25 mouse cellular contexts compared by ENCODE assay signal in genomic region chr7:19680702-19681101, GRCm38 (mm10). TPM values are rescaled to one million over a fixed set of nuclear protein-coding genes. Genes with fewer than 3 reads are reported as not detected.
A peak's percentile ranks its signal among the peaks of the same experiment; 100 is the strongest.
DNase-seq lines count a peak whose midpoint lies in the region; ATAC-seq and TF ChIP-seq lines count a peak whose summit lies in the region.
"Had no signal": no experiment of that assay in that cellular context is flagged by ENCODE, and none has a peak within 500 bp of the region (broad histone marks: within the 10 kb centered on the region; RNA-seq: fewer than 3 reads in every experiment).

No protein-coding gene starts in this region.

- TF ChIP-seq POLR2A in liver, adult 2 months (IDR thresholded peaks at IDR 0.05; ENCODE audit: extremely low read depth, insufficient read depth, low read length): no peak

- 22% methylated on average over 2 of the region's 2 CpGs for WGBS in liver, adult 2 months
- 67% methylated on average over 2 of the region's 2 CpGs for WGBS in intestine, embryonic 16.5 days
- 69% methylated on average over 2 of the region's 2 CpGs for WGBS in liver, embryonic 13.5 days (ENCODE audit: insufficient replicate concordance)
- WGBS in liver, postnatal 0 days (ENCODE audit: insufficient replicate concordance): 54% methylated on average over 2 of the region's 2 CpGs

- H3K27ac ChIP-seq in liver, adult 2 months (replicated peaks; ENCODE audit: insufficient read depth, low read depth, low read length): peak overlapping the region; percentile 97
- no peak overlapping the region; the same call in 1 of the 2 replicates for H3K27ac ChIP-seq in intestine, embryonic 16.5 days (ENCODE audit: low read length)
- peak overlapping the region; percentile 66 for H3K27ac ChIP-seq in liver, embryonic 13.5 days
- H3K27ac ChIP-seq in liver, postnatal 0 days (ENCODE audit: low read depth): peak overlapping the region; percentile 98
- H3K27ac ChIP-seq: embryonic facial prominence, embryonic 12.5 days; forebrain, embryonic 12.5 days; heart, adult 2 months; heart, embryonic 15.5 days; hindbrain, embryonic 14.5 days had no signal

- DNase-seq in liver, adult 2 months (ENCODE audit: extremely low read depth, low read depth, low spot score): peak; percentile 89
- DNase-seq in liver: no peak
- no peak for DNase-seq in liver, embryonic 13.5 days
- DNase-seq in liver, postnatal 0 days: no peak
- DNase-seq in retina, postnatal 1 day: no peak
- DNase-seq: cerebellum, adult 11-12 months; cerebellum, adult 9-10 months; cerebellum, postnatal 25 days; gastrocnemius, postnatal 14 days; heart, adult 2 months; heart, postnatal 14 days had no signal

- no peaks in the 10 kb centered on the region for H3K27me3 ChIP-seq in liver, adult 2 months (ENCODE audit: control insufficient read depth, insufficient read depth, low read length)
- no peaks in the 10 kb centered on the region for H3K27me3 ChIP-seq in intestine, embryonic 16.5 days (replicated peaks; ENCODE audit: control insufficient read depth, insufficient read depth, low read length)
- H3K27me3 ChIP-seq in liver, embryonic 13.5 days: no peaks in the 10 kb centered on the region
- no peaks in the 10 kb centered on the region for H3K27me3 ChIP-seq in liver, postnatal 0 days (ENCODE audit: insufficient read depth, low read length)
- H3K27me3 ChIP-seq: embryonic facial prominence, embryonic 12.5 days; forebrain, embryonic 12.5 days; heart, embryonic 15.5 days had no signal

- TF ChIP-seq CTCF in liver, adult 2 months (IDR thresholded peaks at IDR 0.05; ENCODE audit: low read depth, low read length): no peak
- TF ChIP-seq CTCF in liver, postnatal 0 days (IDR thresholded peaks at IDR 0.05; ENCODE audit: low read depth): no peak

- H3K9ac ChIP-seq in liver, adult 2 months (ENCODE audit: low read depth, low read length): peak overlapping the region; percentile 89
- H3K9ac ChIP-seq in intestine, embryonic 16.5 days (ENCODE audit: low read depth, low read length): no peak overlapping the region
- H3K9ac ChIP-seq in liver, embryonic 13.5 days: no peak overlapping the region
- peak overlapping the region; percentile 62 for H3K9ac ChIP-seq in liver, postnatal 0 days (replicated peaks)
- H3K9ac ChIP-seq: embryonic facial prominence, embryonic 12.5 days; forebrain, embryonic 12.5 days; heart, embryonic 15.5 days; hindbrain, embryonic 14.5 days had no signal

- no peak for TF ChIP-seq EP300 in liver, postnatal 0 days (IDR thresholded peaks at IDR 0.05; ENCODE audit: low read depth)

- no peak overlapping the region for H3K4me2 ChIP-seq in intestine, embryonic 16.5 days (ENCODE audit: low read depth, low read length)
- peak overlapping the region; percentile 34; the same call in 1 of the 2 replicates for H3K4me2 ChIP-seq in liver, embryonic 13.5 days
- H3K4me2 ChIP-seq in liver, postnatal 0 days (ENCODE audit: low read depth, low read length): peak overlapping the region; percentile 62
- H3K4me2 ChIP-seq: embryonic facial prominence, embryonic 12.5 days; forebrain, embryonic 12.5 days; heart, embryonic 11.5 days; heart, embryonic 15.5 days; hindbrain, embryonic 14.5 days had no signal

- H3K36me3 ChIP-seq in liver, adult 2 months (ENCODE audit: control insufficient read depth, insufficient read depth, low read length): peaks cover 9% of the 10 kb centered on the region
- H3K36me3 ChIP-seq in intestine, embryonic 16.5 days (ENCODE audit: control insufficient read depth, insufficient read depth, low read length): no peaks in the 10 kb centered on the region
- H3K36me3 ChIP-seq in liver, embryonic 13.5 days: no peaks in the 10 kb centered on the region
- H3K36me3 ChIP-seq in liver, postnatal 0 days (replicated peaks; ENCODE audit: insufficient read depth, low read length): no peaks in the 10 kb centered on the region
- H3K36me3 ChIP-seq: embryonic facial prominence, embryonic 12.5 days; forebrain, embryonic 12.5 days; G1E; heart, embryonic 15.5 days had no signal

- ATAC-seq in intestine, embryonic 16.5 days: peak; percentile 34
- ATAC-seq in liver, embryonic 13.5 days (ENCODE audit: low read depth): no peak
- ATAC-seq in liver, postnatal 0 days: peak; percentile 12; the same call in 1 of the 2 replicates
- ATAC-seq in erythroblast, adult 5-6 weeks (replicated peaks; ENCODE audit: low FRiP score, poor library complexity, severe bottlenecking): no peak
- ATAC-seq: CD4-positive, CD25-positive, alpha-beta regulatory T cell, adult 4 months; forebrain, embryonic 16.5 days had no signal

- peaks cover 34% of the 10 kb centered on the region for H3K4me1 ChIP-seq in liver, adult 2 months (ENCODE audit: control insufficient read depth, insufficient read depth, low read length)
- H3K4me1 ChIP-seq in intestine, embryonic 16.5 days (ENCODE audit: control insufficient read depth, insufficient read depth, low read length): peaks cover 12% of the 10 kb centered on the region; the same call in 1 of the 2 replicates
- peaks cover 53% of the 10 kb centered on the region for H3K4me1 ChIP-seq in liver, embryonic 13.5 days (replicated peaks)
- H3K4me1 ChIP-seq in liver, postnatal 0 days (ENCODE audit: insufficient read depth): peaks cover 39% of the 10 kb centered on the region
- H3K4me1 ChIP-seq: embryonic facial prominence, embryonic 12.5 days; forebrain, embryonic 12.5 days had no signal

- peak overlapping the region; percentile 76 for H3K4me3 ChIP-seq in liver, adult 2 months (ENCODE audit: insufficient read depth, low read depth, low read length)
- no peak overlapping the region for H3K4me3 ChIP-seq in intestine, embryonic 16.5 days (ENCODE audit: low read length)
- H3K4me3 ChIP-seq in liver, embryonic 13.5 days (replicated peaks): no peak overlapping the region
- H3K4me3 ChIP-seq in liver, postnatal 0 days (ENCODE audit: low read depth, low read length): peak overlapping the region; percentile 29
- H3K4me3 ChIP-seq: embryonic facial prominence, embryonic 12.5 days; forebrain, embryonic 12.5 days; heart, adult 2 months; heart, embryonic 15.5 days had no signal

- peaks cover 5% of the 10 kb centered on the region; the same call in 1 of the 2 replicates for H3K79me2 ChIP-seq in liver, adult 2 months (ENCODE audit: control insufficient read depth, insufficient read depth, low read length)

- H3K9me3 ChIP-seq in intestine, embryonic 16.5 days (ENCODE audit: control insufficient read depth, low read length): no peaks in the 10 kb centered on the region
- H3K9me3 ChIP-seq in liver, embryonic 13.5 days (replicated peaks): no peaks in the 10 kb centered on the region
- H3K9me3 ChIP-seq in liver, postnatal 0 days (ENCODE audit: low read length): no peaks in the 10 kb centered on the region
- H3K9me3 ChIP-seq: embryonic facial prominence, embryonic 12.5 days; forebrain, embryonic 12.5 days; G1E; heart, embryonic 15.5 days had no signal

RNA-seq across cellular contexts. Expression of gene Gm44805, which starts 0.5 kb away (rescaled TPM):
- total RNA-seq in liver, adult 2 months (2014; rRNA removed): 38.2 and 45.8 TPM in 2 replicates
- 86.3 and 159 TPM in 2 replicates for polyA plus RNA-seq in liver, adult 2 months (2012; rRNA removed)
- not detected in 2 replicates for polyA plus RNA-seq in intestine, embryonic 16.5 days (2015; fragmentation: Nextera tagmentation; extraction: Ambion mirVana)
- 5.6 and 7.5 TPM in 2 replicates for polyA plus RNA-seq in liver, embryonic 13.5 days (2015; fragmentation: Nextera tagmentation; extraction: Ambion mirVana)
- polyA plus RNA-seq in liver, postnatal 0 days (2015; fragmentation: Nextera tagmentation; extraction: Ambion mirVana): 187 and 234 TPM in 2 replicates
- not detected in 2 replicates for total RNA-seq in erythroblast, adult 5-6 weeks (2015; ENCODE audit: low replicate concordance)
- not detected in 2 replicates for total RNA-seq in erythroblast, adult 5-6 weeks (2017; ENCODE audit: low replicate concordance)
- total RNA-seq: G1E; gastrocnemius, adult 18-20 months; gastrocnemius, postnatal 14 days; heart, adult 2 months; heart, postnatal 14 days; hematopoietic stem cell, adult 5-6 weeks had no signal
- polyA plus RNA-seq: CD4-positive, CD25-positive, alpha-beta regulatory T cell, adult 4 months; cortical plate, adult 2 months; embryonic facial prominence, embryonic 12.5 days; forebrain, embryonic 12.5 days; forebrain, embryonic 16.5 days; G1E; gonadal fat pad, adult 2 months; heart, adult 2 months; heart, embryonic 11.5 days; hindbrain, embryonic 14.5 days had no signal

RNA-seq across cellular contexts. Expression of gene Apoc4, which starts 0.6 kb away (rescaled TPM):
- 2,758 and 2,845 TPM in 2 replicates for total RNA-seq in liver, adult 2 months (2014; rRNA removed)
- 3,664 and 4,159 TPM in 2 replicates for polyA plus RNA-seq in liver, adult 2 months (2012; rRNA removed)
- 2.6 and 8.3 TPM in 2 replicates for polyA plus RNA-seq in intestine, embryonic 16.5 days (2015; fragmentation: Nextera tagmentation; extraction: Ambion mirVana)
- polyA plus RNA-seq in liver, embryonic 13.5 days (2015; fragmentation: Nextera tagmentation; extraction: Ambion mirVana): 58.3 and 74.0 TPM in 2 replicates
- 2,808 and 2,914 TPM in 2 replicates for polyA plus RNA-seq in liver, postnatal 0 days (2015; fragmentation: Nextera tagmentation; extraction: Ambion mirVana)
- total RNA-seq in erythroblast, adult 5-6 weeks (2015; ENCODE audit: low replicate concordance): not detected in 2 replicates
- not detected in 2 replicates for total RNA-seq in erythroblast, adult 5-6 weeks (2017; ENCODE audit: low replicate concordance)
- total RNA-seq: gastrocnemius, postnatal 14 days; heart, adult 2 months; heart, postnatal 14 days; hematopoietic stem cell, adult 5-6 weeks had no signal
- polyA plus RNA-seq: cortical plate, adult 2 months; embryonic facial prominence, embryonic 12.5 days; forebrain, embryonic 12.5 days; forebrain, embryonic 16.5 days; heart, adult 2 months; hindbrain, embryonic 14.5 days had no signal

RNA-seq across cellular contexts. Expression of gene Apoc2, which starts 3.0 kb away (rescaled TPM):
- 283 and 389 TPM in 2 replicates for total RNA-seq in liver, adult 2 months (2014; rRNA removed)
- 221 and 425 TPM in 2 replicates for polyA plus RNA-seq in liver, adult 2 months (2012; rRNA removed)
- polyA plus RNA-seq in intestine, embryonic 16.5 days (2015; fragmentation: Nextera tagmentation; extraction: Ambion mirVana): 463 and 798 TPM in 2 replicates
- polyA plus RNA-seq in liver, embryonic 13.5 days (2015; fragmentation: Nextera tagmentation; extraction: Ambion mirVana): 568 and 648 TPM in 2 replicates
- 2,864 and 3,070 TPM in 2 replicates for polyA plus RNA-seq in liver, postnatal 0 days (2015; fragmentation: Nextera tagmentation; extraction: Ambion mirVana)
- total RNA-seq in erythroblast, adult 5-6 weeks (2015; ENCODE audit: low replicate concordance): 10.4 and 16.1 TPM in 2 replicates
- 4.7 and 8.3 TPM in 2 replicates for total RNA-seq in erythroblast, adult 5-6 weeks (2017; ENCODE audit: low replicate concordance)
- total RNA-seq: G1E; hematopoietic stem cell, adult 5-6 weeks had no signal
- polyA plus RNA-seq: CD4-positive, CD25-positive, alpha-beta regulatory T cell, adult 4 months; cortical plate, adult 2 months; forebrain, embryonic 12.5 days; forebrain, embryonic 16.5 days; G1E; heart, adult 2 months; hindbrain, embryonic 14.5 days had no signal

RNA-seq across cellular contexts. Expression of gene Apoc1, which starts 11.8 kb away (rescaled TPM):
- 7,017 and 7,765 TPM in 2 replicates for total RNA-seq in liver, adult 2 months (2014; rRNA removed)
- polyA plus RNA-seq in liver, adult 2 months (2012; rRNA removed): 5,801 and 8,240 TPM in 2 replicates
- polyA plus RNA-seq in intestine, embryonic 16.5 days (2015; fragmentation: Nextera tagmentation; extraction: Ambion mirVana): 39.5 and 43.2 TPM in 2 replicates
- polyA plus RNA-seq in liver, embryonic 13.5 days (2015; fragmentation: Nextera tagmentation; extraction: Ambion mirVana): 247 and 261 TPM in 2 replicates
- polyA plus RNA-seq in liver, postnatal 0 days (2015; fragmentation: Nextera tagmentation; extraction: Ambion mirVana): 5,234 and 5,457 TPM in 2 replicates
- 5.8 TPM in 1 of 2 replicates, not detected in the other for total RNA-seq in erythroblast, adult 5-6 weeks (2015; ENCODE audit: low replicate concordance)
- 3.6 TPM in 1 of 2 replicates, not detected in the other for total RNA-seq in erythroblast, adult 5-6 weeks (2017; ENCODE audit: low replicate concordance)
- total RNA-seq: hematopoietic stem cell, adult 5-6 weeks had no signal
- polyA plus RNA-seq: CD4-positive, CD25-positive, alpha-beta regulatory T cell, adult 4 months had no signal

RNA-seq across cellular contexts. Expression of gene Clptm1, which starts 15.9 kb away (rescaled TPM):
- 49.8 and 77.8 TPM in 2 replicates for total RNA-seq in liver, adult 2 months (2014; rRNA removed)
- 67.3 and 79.9 TPM in 2 replicates for polyA plus RNA-seq in liver, adult 2 months (2012; rRNA removed)
- polyA plus RNA-seq in intestine, embryonic 16.5 days (2015; fragmentation: Nextera tagmentation; extraction: Ambion mirVana): 70.5 and 77.6 TPM in 2 replicates
- 45.2 and 51.0 TPM in 2 replicates for polyA plus RNA-seq in liver, embryonic 13.5 days (2015; fragmentation: Nextera tagmentation; extraction: Ambion mirVana)
- 40.3 and 44.4 TPM in 2 replicates for polyA plus RNA-seq in liver, postnatal 0 days (2015; fragmentation: Nextera tagmentation; extraction: Ambion mirVana)
- total RNA-seq in erythroblast, adult 5-6 weeks (2015; ENCODE audit: low replicate concordance): 10.0 and 23.2 TPM in 2 replicates
- total RNA-seq in erythroblast, adult 5-6 weeks (2017; ENCODE audit: low replicate concordance): 12.0 and 15.7 TPM in 2 replicates

Comparison
In these comparisons a context has a peak if more than half of its experiments do, and no peak if none do; other contexts are left out.
1. H3K4me3 ChIP-seq: peak in liver, adult 2 months (single experiment) and liver, postnatal 0 days (single experiment); none in intestine, embryonic 16.5 days (single experiment) and liver, embryonic 13.5 days (single experiment).
2. H3K9ac ChIP-seq: peak in liver, adult 2 months (single experiment) and liver, postnatal 0 days (single experiment); none in intestine, embryonic 16.5 days (single experiment) and liver, embryonic 13.5 days (single experiment).
3. ATAC-seq: peak in intestine, embryonic 16.5 days (single experiment) and liver, postnatal 0 days (single experiment); none in liver, embryonic 13.5 days (single experiment) and erythroblast, adult 5-6 weeks (single experiment).
4. RNA of gene Gm44805, which starts 0.5 kb away (polyA plus RNA-seq): 187 to 234 TPM in liver, postnatal 0 days and 86.3 to 159 TPM in liver, adult 2 months; 5.6 to 7.5 TPM in liver, embryonic 13.5 days and not detected in intestine, embryonic 16.5 days; every median in the first group is over 10 times any median in the second.
5. RNA of gene Apoc4, which starts 0.6 kb away (polyA plus RNA-seq): 3,664 to 4,159 TPM in liver, adult 2 months and 2,808 to 2,914 TPM in liver, postnatal 0 days; 58.3 to 74.0 TPM in liver, embryonic 13.5 days and 2.6 to 8.3 TPM in intestine, embryonic 16.5 days; every median in the first group is over 10 times any median in the second.